Mouse (Mus musculus) neural tube, embryonic 12.5 days (tissue): ENCODE measurements at regions not wholly inside any gene's neighbourhood (a gene's known extent, or its start where the extent isn't known, plus 50 kb on each side); places are given as distances from the start of the nearest gene placed in this dataset.
A peak's percentile ranks its signal among the peaks of the same experiment; 100 is the strongest.

Experiments
- ATAC-seq: fragments of 200-750 bp; cut with Nextera tagmentation; 2 replicates; pipeline ENCODE4 v1.8.0; 2017; ENCODE audit warnings: low read depth, mild to moderate bottlenecking, moderate TSS enrichment, moderate library complexity; ENCODE audit not compliant: low FRiP score
- H3K27ac ChIP-seq: fragments of 300-500 bp; sonication (generic); 2 replicates; pipeline ENCODE4 v1.5.1; 2016
- H3K27me3 ChIP-seq: fragments of 300-500 bp; sonication (generic); replicated peaks from 2 replicates; pipeline ENCODE4 v1.6.1; 2016; ENCODE audit warnings: mild to moderate bottlenecking
- H3K36me3 ChIP-seq: fragments of 300-500 bp; sonication (generic); 2 replicates; pipeline ENCODE4 v1.6.1; 2016; ENCODE audit warnings: mild to moderate bottlenecking
- H3K4me1 ChIP-seq: fragments of 300-500 bp; sonication (generic); 2 replicates; pipeline ENCODE4 v1.6.1; 2016
- H3K4me2 ChIP-seq: fragments of 300-500 bp; sonication (generic); replicated peaks from 2 replicates; pipeline ENCODE4 v1.6.1; 2016; ENCODE audit warnings: mild to moderate bottlenecking
- H3K4me3 ChIP-seq: fragments of 300-500 bp; sonication (generic); 2 replicates; pipeline ENCODE4 v1.5.1; 2016
- H3K9ac ChIP-seq: fragments of 300-500 bp; sonication (generic); 2 replicates; pipeline ENCODE4 v1.6.1; 2016; ENCODE audit warnings: mild to moderate bottlenecking
- H3K9me3 ChIP-seq: fragments of 300-500 bp; sonication (generic); 2 replicates; pipeline ENCODE4 v1.6.1; 2016; ENCODE audit warnings: mild to moderate bottlenecking
- WGBS: fragments of 180-500 bp; shearing (Covaris S2); methylation state at CpG from one replicate; pipeline ENCODE4 v1.1.7; 2016; 5-methylcytosine and 5-hydroxymethylcytosine counted together

- peak overlapping the region; percentile 21 for H3K4me3 ChIP-seq
- 10% methylated on average over 22 of the region's 22 CpGs for WGBS
- peak; percentile 86 for ATAC-seq
- H3K4me1 ChIP-seq = peaks cover 3% of the 10 kb centered on the region; the same call in 1 of the 2 replicates
- peak overlapping the region; percentile 58 for H3K4me2 ChIP-seq
- no peaks in the 10 kb centered on the region for H3K9me3 ChIP-seq
- H3K27ac ChIP-seq = no peak overlapping the region
- H3K27me3 ChIP-seq = no peaks in the 10 kb centered on the region
- H3K9ac ChIP-seq = 0 out of 2 replicates have a peak overlapping the region, but pooled peaks have one; percentile 30
- no peaks in the 10 kb centered on the region for H3K36me3 ChIP-seq
Measured at GRCm38 (mm10) chr14:100477595-100478380, 193.3 kb upstream of the Klf12 start.

DNA sequence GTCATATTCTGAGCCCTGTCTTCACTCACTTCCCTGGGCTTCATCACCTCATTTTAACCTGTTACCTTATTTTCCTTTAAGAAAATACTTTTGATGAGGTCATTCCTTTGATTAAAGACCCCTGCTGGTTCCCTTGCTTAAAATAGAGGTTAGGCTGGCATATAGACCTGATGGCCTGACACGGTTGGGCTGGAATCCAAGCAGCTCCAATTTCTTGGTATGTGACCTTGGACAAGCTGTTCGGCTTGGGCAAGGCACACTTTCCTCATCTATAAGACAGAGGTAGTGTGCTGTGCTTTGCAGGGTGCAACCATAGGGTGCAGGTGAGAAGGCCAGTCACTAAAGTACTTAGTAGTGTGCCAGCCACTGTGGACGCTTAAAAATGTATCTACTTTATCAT is 183.8 kb upstream of the Klf12 start:
- 83% methylated on average over 3 of the region's 3 CpGs for WGBS
- H3K9ac ChIP-seq = no peak overlapping the region

DNA sequence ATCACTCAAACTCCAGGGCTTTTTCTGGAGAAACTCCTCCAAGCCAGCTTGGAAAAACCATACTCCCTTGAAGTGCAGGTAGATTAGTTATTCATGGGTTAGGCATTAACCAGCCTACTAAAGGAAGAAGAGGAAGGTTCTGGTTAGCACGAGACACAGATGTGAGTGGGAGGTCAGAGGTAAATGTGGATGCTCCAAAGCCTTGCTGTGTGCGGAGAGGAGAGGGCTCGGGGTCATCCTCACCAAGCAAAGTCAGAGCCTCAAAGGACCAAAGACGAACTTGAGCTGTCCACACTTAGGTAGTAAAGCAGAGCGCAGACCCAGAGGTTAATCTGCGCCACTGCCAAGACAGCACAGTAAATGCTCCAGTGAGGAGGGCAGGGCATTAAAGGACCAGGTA is 177.8 kb upstream of the Klf12 start:
- no peaks in the 10 kb centered on the region for H3K9me3 ChIP-seq
- H3K27me3 ChIP-seq = no peaks in the 10 kb centered on the region
- no peak overlapping the region for H3K9ac ChIP-seq
- ATAC-seq = no peak
- no peak overlapping the region for H3K4me2 ChIP-seq
- peaks cover 30% of the 10 kb centered on the region for H3K4me1 ChIP-seq
- H3K36me3 ChIP-seq = no peaks in the 10 kb centered on the region
- H3K4me3 ChIP-seq = no peak overlapping the region
- WGBS = 78% methylated on average over 6 of the region's 6 CpGs
- no peak overlapping the region for H3K27ac ChIP-seq

More for the DNA sequence above, 183.8 kb upstream of the Klf12 start:
- Histone ChIP-seq H3K27ac (no peak overlapping the region), H3K4me3 (no peak overlapping the region), H3K27me3 (no peaks in the 10 kb centered on the region), H3K4me2 (no peak overlapping the region), H3K4me1 (no peaks in the 10 kb centered on the region), H3K36me3 (no peaks in the 10 kb centered on the region), H3K9me3 (no peaks in the 10 kb centered on the region)
- no peak for ATAC-seq

GRCm38 (mm10) chr14:100461141-100462043 is 176.9 kb upstream of the Klf12 start:
- 44% methylated on average over 12 of the region's 12 CpGs for WGBS
- H3K4me2 ChIP-seq = peak overlapping the region; percentile 21; the same call in 1 of the 2 replicates
- H3K4me3 ChIP-seq = no peak overlapping the region
- H3K4me1 ChIP-seq = peaks cover 30% of the 10 kb centered on the region
- H3K9me3 ChIP-seq = no peaks in the 10 kb centered on the region
- no peak overlapping the region for H3K27ac ChIP-seq
- no peaks in the 10 kb centered on the region for H3K36me3 ChIP-seq
- no peak overlapping the region for H3K9ac ChIP-seq
- H3K27me3 ChIP-seq = no peaks in the 10 kb centered on the region
- ATAC-seq = peak; percentile 30; the same call in 1 of the 2 replicates

GRCm38 (mm10) chr14:100459601-100460290 is 175.3 kb upstream of the Klf12 start:
- H3K4me3 ChIP-seq = no peak overlapping the region
- H3K4me1 ChIP-seq = peaks cover 30% of the 10 kb centered on the region
- peak overlapping the region; percentile 46 for H3K4me2 ChIP-seq
- no peaks in the 10 kb centered on the region for H3K27me3 ChIP-seq
- no peak overlapping the region for H3K9ac ChIP-seq
- H3K36me3 ChIP-seq = no peaks in the 10 kb centered on the region
- no peaks in the 10 kb centered on the region for H3K9me3 ChIP-seq
- no peak overlapping the region for H3K27ac ChIP-seq
- ATAC-seq = no peak
- WGBS = 25% methylated on average over 8 of the region's 8 CpGs

- peak overlapping the region; percentile 46 for H3K4me2 ChIP-seq
- WGBS = 13% methylated on average over 9 of the region's 9 CpGs
- no peak overlapping the region for H3K9ac ChIP-seq
- no peaks in the 10 kb centered on the region for H3K27me3 ChIP-seq
- no peaks in the 10 kb centered on the region for H3K9me3 ChIP-seq
- no peaks in the 10 kb centered on the region for H3K36me3 ChIP-seq
- peaks cover 30% of the 10 kb centered on the region for H3K4me1 ChIP-seq
- H3K4me3 ChIP-seq = no peak overlapping the region
- peak; percentile 96 for ATAC-seq
- H3K27ac ChIP-seq = no peak overlapping the region
Measured at GRCm38 (mm10) chr14:100458727-100459447, 174.4 kb upstream of the Klf12 start.

DNA sequence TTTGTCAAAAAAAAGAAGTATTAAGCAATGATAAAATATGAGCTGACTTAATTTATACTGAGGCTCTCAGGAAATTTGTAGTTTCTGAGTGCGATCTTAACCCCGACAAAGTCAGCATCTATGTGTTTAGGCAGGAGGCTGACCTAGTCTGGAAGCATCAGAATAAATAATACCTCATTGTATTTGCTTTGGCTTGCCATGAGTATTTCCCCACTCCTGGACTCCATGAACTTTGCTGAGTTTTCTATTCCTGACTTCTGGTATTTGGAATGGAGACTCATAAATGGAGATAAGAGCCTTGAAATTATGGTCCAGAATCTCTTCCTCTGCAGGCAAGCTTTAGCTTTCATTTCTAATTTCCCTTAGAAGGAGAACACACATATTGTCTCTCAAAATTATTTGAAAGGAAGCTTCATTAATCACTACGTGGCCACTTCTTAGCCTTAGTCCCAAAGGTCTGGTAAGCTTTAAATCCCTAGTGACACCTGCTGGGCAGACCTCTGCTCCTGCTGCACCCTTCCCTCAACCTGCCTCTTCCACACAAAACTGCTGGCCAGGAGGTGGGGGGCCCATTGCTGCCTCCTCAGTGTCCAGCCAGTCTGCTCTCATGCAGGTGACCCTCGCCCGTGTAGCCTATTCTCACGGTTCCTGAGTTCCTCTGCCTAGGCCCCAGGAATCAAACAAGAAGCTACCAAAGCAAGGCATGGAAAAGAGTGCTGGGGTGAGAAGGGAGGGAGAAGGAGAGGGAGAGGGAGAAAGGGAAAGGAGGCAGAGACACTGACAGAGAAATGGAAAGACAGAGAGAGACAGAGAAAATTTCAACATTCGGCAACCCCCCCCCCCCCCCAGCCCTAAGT is 173.6 kb upstream of the Klf12 start:
- Histone ChIP-seq H3K4me3 (no peak overlapping the region), H3K27ac (no peak overlapping the region), H3K4me1 (peaks cover 30% of the 10 kb centered on the region), H3K9ac (no peak overlapping the region), H3K4me2 (no peak overlapping the region), H3K9me3 (no peaks in the 10 kb centered on the region), H3K27me3 (no peaks in the 10 kb centered on the region), H3K36me3 (no peaks in the 10 kb centered on the region)
- WGBS = 34% methylated on average over 7 of the region's 7 CpGs
- no peak for ATAC-seq

- Histone ChIP-seq H3K27me3 (no peaks in the 10 kb centered on the region), H3K4me3 (no peak overlapping the region), H3K4me2 (no peak overlapping the region), H3K4me1 (no peaks in the 10 kb centered on the region), H3K27ac (no peak overlapping the region), H3K9ac (no peak overlapping the region), H3K9me3 (no peaks in the 10 kb centered on the region), H3K36me3 (no peaks in the 10 kb centered on the region)
- WGBS = 90% methylated on average over 1 of the region's 1 CpGs
- ATAC-seq = no peak
Measured at GRCm38 (mm10) chr14:100446130-100446529, 161.7 kb upstream of the Klf12 start.

DNA sequence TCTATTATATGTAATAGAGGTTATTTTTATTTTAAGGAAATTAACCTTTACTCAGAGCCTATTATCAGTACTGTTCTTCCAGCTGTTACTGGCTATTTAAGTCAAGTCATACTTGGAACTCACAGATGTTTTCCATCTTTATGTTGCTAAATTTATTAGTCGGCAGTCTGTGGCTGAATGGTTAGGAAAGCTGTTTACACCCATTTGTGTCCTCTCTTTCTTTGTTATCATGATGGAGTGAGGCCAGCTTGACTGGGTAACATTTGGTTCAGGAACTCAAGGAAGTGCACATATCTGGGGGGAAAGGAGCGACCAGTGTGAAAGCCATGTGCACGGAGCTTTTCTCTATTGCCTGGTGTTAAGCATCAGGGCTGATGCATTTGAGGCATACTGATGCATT is 160.4 kb upstream of the Klf12 start:
- no peaks in the 10 kb centered on the region for H3K36me3 ChIP-seq
- H3K27ac ChIP-seq = no peak overlapping the region
- H3K4me2 ChIP-seq = no peak overlapping the region
- no peaks in the 10 kb centered on the region for H3K9me3 ChIP-seq
- H3K4me1 ChIP-seq = no peaks in the 10 kb centered on the region
- H3K9ac ChIP-seq = no peak overlapping the region
- no peak overlapping the region for H3K4me3 ChIP-seq
- H3K27me3 ChIP-seq = no peaks in the 10 kb centered on the region
- 76% methylated on average over 3 of the region's 3 CpGs for WGBS
- ATAC-seq = no peak

GRCm38 (mm10) chr14:100444099-100444498 is 159.6 kb upstream of the Klf12 start:
- no peak for ATAC-seq
- Histone ChIP-seq H3K36me3 (no peaks in the 10 kb centered on the region), H3K4me1 (no peaks in the 10 kb centered on the region), H3K4me3 (no peak overlapping the region), H3K27me3 (no peaks in the 10 kb centered on the region), H3K9ac (no peak overlapping the region), H3K27ac (no peak overlapping the region), H3K4me2 (no peak overlapping the region), H3K9me3 (no peaks in the 10 kb centered on the region)
- 91% methylated on average over 2 of the region's 2 CpGs for WGBS

DNA sequence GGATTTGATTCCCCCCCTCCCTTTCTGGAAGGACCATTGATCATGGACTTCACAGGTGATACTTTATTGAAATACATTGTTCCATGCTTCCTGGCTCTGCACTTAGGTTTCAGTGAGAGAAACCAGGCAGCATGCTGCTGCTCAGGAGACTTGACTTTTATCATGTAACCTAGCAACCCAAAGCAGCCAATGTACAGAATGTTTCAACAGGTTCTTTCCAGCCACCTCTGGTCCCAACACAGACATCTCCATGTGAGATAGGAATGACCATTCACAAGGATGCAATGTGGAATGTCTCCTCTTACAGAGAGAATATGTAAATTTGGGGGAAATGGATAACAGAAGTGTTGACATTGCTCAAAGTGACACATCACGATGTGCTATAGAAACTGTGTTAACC is 153.1 kb upstream of the Klf12 start:
- no peak overlapping the region for H3K9ac ChIP-seq
- ATAC-seq = no peak
- H3K27ac ChIP-seq = no peak overlapping the region
- H3K4me1 ChIP-seq = no peaks in the 10 kb centered on the region
- 88% methylated on average over 1 of the region's 1 CpGs for whole genome bisulfite sequencing
- no peaks in the 10 kb centered on the region for H3K9me3 ChIP-seq
- H3K4me2 ChIP-seq = no peak overlapping the region
- H3K27me3 ChIP-seq = no peaks in the 10 kb centered on the region
- H3K4me3 ChIP-seq = no peak overlapping the region
- H3K36me3 ChIP-seq = no peaks in the 10 kb centered on the region
